Mouse (Mus musculus): ENCODE measurements at regions not wholly inside any gene's neighbourhood (a gene's known extent, or its start where the extent isn't known, plus 50 kb on each side); places are given as distances from the start of the nearest gene placed in this dataset.
A peak's percentile ranks its signal among the peaks of the same experiment; 100 is the strongest.
"Not testable (repeated sequence)": the region's sequence is repeated elsewhere in the genome, so short reads cannot be mapped to it uniquely, and the experiment has no call there.

DNA sequence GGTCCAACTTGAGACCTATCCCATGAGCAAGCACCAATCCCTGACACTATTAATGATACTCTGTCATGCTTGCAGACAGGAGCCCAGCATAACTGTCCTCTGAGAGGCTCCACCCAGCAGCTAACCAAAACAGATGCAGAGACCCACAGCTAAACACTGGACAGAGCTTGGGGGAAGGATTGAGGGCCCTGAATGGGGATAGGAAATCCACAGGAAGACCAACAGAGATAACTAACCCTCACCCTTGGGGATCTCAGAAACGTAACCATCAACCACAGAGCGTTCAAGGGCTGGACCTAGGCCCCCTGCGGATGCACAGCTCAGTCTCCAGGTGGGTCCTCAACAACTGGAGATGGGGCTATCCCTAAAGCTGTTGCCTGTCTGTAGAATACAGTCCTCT, 93.7 kb downstream of the Cd24a start:
- intact Hi-C loops (cut with DNase I) = no loop called here
- DNase-seq = no peak

DNA sequence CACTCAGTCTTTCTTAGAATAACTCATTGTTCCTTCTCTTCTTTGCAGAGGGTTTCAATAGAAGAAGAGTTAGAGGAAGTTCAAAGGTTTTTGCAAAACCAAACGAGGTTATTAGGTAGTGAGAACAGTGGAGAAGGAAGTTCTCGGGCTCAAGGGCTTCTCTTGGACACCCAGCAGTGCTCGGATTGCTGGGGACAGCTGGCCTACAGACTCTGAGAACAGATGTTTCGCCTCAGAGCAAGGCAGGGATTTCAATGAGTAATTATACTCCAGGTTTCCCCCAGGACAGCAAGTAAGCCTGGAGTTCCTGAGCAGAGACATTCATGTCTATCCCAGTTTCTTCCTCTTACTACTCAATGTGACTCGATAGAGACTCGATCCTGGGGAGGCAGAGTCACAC, 94.4 kb downstream of the Cd24a start:
- DNase-seq = no peak
- intact Hi-C loops (cut with DNase I) = no loop called here

DNA sequence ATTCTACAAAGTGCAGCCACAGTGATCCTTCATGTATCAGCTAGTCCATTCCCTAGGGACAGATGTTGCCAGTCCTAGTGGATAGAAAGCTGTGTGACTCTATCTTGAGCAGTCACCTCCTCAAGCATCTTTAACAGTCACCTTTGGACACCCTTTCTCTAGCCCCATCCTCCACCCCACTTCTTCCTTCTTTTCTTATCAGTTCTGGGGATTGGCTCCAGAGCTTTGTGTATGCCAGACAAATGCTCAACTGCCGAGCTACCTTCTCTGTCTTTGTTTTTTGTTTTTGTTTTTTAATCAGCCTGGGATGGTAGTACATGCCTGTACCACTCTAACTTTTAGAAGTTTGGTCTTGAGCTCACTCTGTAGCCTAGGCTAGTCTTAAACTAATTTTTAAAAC, 96.7 kb downstream of the Cd24a start:
- no peak for DNase-seq
- intact Hi-C loops (cut with DNase I) = no loop called here

DNA sequence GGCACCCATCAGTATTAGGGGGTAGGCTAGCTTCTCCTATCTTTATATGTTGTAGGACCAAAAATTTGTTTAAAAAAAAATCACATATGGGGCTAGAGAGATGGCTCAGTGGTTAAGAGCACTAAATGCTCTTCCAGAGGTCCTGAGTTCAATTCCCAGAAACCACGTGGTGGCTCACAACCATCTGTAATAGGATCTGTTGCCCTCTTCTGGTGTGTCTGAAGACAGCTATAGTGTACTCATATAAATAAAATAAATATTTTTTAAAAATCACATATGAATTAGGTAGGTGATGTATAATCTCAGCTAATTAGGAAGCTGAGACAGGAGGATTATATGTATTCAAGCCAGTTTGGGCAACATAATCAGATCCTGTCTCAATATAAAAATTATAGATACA, 97.4 kb downstream of the Cd24a start:
- intact Hi-C loops (cut with DNase I) = not testable (repeated sequence)

DNA sequence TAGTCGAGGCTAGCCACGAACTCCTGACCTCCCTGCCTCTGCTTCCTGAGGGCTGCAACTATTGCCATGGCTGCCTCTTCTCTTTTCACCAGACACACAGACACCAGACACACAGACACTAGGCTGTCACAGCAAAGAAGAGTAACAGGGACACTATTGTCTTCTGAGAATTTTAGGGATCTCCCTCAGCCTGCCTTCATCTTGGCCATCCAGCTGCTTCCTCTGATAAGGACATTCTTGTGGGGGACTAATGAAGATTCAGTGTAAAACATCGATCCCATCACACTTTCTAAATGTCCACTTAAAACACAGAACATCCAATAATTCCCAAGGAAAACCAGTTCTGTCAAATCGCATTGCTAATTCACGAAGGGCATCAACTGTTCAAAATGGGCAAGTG, 98.2 kb downstream of the Cd24a start:
- DNase-seq = no peak
- intact Hi-C loops (cut with DNase I) = no loop called here

More for the DNA sequence above, 97.4 kb downstream of the Cd24a start:
- DNase-seq = not testable (repeated sequence)

DNA sequence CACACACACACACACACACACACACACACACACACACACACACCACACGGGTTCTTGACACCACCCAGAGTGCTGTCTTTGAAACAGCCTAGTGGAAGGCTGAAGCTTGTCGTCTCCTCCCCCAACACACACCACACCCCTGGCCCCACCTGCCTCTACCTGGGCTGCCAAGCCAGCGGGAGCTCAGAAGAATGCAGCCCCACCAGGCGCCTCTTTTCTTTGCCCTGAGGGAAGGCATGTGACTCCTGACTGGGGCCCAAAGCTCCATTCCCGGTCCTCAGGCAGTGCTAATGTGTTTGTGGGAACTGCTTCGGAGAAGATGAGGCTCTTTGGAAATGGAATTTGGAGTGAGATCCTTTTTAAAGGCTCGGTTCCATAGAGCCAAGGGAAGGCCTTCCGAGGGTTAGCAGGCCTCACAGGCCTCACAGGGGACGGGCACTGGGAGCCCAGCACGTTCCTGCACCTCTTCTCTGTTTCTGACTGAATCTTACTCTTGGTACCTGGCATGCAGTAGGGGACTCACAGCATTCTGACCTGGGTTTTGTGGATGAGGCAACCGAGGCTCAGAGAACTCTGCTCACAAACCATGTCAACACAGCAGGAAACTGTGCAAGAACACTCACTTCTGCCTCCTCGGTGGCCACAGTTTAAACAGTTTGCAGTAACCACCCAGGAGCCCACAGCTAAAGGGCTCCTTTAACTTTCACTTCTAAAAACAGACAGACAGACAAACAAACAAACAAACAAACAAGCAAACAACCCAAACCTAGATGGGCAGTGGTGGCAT, 106.4 kb downstream of the Cd24a start:
- intact Hi-C loops (cut with DNase I) = no loop called here
- DNase-seq = no peak

DNA sequence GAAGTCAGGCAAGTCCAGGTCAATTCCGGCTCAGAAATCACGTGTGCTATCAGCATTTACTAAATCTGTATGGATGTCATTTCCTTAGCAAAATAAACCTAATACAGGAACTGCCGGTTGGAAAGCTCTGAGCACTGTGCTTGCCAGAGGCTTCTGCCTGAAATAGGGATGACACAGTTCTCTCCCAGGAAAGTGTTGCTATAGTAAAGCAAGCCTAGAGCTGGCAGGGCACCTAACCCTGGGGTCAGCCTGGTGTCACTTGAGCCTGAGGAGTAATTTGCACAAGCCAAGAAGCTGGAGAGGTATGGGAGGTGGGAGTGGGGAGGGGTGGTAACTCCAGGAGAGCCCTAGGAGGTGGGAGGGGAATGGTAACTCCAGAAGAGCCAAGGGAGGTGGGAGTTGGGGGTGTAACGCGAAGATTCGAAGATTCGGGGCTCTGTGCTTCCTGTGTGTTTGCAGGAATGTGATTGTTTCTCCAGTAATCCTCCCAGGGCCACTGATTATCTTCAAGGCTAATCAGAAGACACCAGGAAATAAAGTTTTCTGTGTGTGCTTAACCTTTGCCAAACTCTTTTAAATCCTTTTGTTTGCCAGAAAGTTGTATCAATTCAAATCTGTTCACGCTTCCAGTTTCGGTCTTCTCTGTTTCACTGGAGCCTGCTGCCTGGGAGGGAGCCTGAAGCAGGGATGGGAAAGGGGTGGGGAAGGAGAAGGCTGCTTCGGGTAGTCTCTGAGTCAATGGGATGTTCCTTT, 111.3 kb downstream of the Cd24a start:
- DNase-seq = no peak
- intact Hi-C loops (cut with DNase I) = no loop called here

DNA sequence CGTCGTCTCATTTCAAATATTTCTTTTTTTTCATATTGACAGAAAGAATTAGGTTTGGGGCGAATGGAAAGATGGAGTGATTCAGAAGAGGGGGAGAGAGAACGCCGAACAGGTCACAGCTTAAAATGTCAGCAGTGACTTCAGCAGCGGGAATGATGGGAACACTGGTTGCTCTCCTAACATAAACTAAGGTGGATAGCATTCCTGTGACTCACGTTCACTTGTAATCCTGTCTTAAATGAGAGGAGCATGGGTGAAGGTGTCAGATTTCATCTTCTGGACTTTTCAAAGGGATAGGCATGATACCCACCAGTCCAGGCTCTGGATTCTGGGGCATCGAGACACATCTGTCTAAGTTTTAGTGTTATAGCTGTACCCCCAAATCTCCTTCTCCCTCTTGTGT, 111.8 kb downstream of the Cd24a start:
- intact Hi-C loops (cut with DNase I) = no loop called here
- no peak for DNase-seq

DNA sequence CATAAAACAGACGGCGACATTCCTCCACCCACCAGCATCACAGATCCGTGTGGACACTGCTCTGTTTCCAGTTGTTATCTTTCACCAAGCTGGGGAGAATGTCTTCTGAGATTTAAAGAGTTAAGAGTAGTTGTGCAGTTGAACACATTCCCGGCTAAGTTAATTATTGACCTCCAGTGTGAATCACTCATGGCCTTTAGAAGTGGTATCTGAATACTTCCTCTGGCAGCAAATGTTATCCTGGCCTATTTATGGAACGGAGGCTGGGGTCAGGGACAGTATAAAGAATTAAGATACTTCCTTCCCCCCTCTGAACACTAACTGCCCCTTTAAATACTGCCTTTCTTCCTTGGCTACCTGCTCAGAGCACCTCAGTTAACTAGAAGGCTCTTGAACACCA, 115.9 kb downstream of the Cd24a start:
- no peak for DNase-seq
- intact Hi-C loops (cut with DNase I) = no loop called here

DNA sequence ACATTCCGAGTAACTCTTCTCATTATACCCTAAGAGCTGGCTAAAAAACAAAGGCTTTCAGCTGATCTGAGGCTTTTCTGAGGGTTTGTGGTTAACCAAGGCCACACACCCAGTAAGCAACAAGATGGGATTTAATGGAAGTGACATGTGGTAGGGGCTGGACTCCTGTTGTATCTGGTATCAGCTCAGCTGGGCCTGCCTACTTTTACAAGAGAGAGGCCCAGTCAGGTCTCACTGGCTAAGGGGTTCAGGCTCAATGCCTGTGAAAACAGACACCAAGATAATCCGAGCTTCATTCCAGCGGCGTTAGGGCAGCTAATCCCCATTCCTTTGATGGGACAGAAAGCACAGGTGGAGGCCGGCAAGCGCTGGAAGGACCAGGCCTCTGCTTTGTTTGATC, 116.4 kb downstream of the Cd24a start:
- intact Hi-C loops (cut with DNase I) = no loop called here
- no peak for DNase-seq

DNA sequence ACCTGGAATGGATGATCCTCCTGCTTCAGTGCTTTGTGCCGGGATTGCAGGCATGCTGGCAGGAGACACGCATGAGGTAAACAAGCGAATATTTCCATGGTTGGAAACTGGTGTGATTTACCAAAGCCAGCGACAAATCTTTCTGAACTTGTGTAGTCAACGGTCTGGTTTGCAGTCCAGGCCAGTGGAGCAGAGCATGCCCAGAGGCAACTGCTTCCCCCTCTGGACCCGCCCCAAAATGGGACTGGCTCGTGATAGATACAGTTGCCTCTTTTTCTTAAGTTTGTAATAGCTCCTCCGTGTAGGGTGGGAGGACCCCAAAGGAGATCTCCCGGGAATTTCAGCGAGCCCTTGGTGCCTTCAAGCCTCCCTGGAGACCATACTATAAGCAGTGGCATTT, 117.4 kb downstream of the Cd24a start:
- no peak for DNase-seq
- intact Hi-C loops (cut with DNase I) = no loop called here

DNA sequence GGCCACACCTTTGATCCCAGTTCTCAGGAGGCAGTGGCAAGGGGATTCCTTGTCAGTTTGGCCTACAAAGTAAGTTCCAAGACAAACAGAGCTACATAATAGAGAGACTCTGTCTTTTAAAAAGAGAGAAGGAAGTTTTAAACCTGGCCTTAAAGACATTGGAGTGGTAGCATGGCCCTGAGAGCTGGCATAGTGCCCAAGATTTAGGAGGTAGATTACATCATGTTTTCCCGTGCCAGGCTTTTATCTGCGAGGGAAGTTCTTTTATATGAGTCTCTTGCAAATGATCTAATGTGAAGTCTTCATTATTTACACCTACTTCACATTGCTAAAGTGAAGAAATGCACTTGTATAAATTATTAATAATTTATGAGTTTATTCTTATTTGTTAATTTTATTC, 119.8 kb downstream of the Cd24a start:
- DNase-seq = no peak
- intact Hi-C loops (cut with DNase I) = no loop called here

DNA sequence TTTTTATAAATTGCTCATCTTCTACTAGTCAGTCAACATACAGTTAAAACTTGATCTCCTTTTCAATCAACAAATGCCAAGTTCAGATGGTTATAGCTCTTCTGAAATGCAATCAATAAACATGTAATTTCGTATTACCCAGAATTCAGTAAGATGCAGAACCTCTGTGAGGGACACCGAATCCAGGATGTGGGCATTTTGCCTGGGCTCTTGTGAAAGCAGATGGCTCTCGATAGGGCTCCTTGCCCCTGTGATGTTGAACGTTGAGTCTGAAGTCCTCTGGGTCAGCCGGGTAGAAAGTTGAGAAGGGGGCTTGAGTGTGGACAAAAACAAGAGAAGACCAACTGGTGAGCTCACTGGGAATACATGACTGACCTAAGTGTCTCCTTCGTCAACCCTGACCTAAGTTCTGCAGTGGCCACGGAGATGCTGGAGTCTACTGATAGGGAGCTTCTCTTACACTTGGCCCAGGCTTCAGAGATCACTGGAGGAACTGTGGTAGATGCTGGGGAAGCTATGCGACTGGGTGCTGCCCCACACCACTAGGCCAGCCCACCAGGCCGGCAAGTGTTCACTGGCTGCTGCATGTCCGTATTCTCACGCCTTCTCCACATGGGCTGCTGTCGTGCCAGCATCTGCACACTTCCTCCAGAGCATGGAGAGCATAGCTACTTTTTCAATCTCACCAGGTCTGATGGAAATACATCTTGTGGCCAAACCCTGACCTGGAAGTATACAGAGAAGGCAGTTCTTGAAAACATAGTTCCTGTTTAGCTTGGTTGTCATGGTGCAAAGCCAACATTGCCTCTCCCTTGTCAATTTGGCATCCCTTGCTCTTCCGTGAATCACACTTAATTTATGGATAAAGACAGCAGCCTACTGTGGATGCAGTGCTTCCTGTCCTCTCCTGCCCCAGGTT, 122.5 kb downstream of the Cd24a start:
- intact Hi-C loops (cut with DNase I) = no loop called here
- DNase-seq = peak; percentile 12

DNA sequence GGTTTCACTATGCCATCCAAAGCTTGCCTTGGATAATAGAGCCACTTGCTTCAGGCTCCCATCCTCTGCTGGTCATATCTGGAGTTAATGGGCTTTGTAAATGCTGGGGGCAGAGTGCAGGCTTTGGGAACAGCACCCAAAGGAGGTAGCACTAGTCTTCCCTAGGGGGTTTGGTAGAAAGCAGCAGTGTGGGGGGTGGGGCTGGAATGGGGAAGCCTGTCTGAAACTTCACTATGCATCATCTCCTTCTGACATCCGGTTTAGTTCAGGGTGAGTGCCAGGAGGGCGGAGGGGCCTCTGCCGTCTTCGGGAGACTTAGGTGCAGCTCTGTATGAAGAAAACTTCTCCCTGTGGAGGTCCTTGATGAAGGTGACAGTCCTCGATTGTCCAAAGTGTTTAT, 124.8 kb downstream of the Cd24a start:
- intact Hi-C loops (cut with DNase I) = no loop called here
- no peak for DNase-seq

DNA sequence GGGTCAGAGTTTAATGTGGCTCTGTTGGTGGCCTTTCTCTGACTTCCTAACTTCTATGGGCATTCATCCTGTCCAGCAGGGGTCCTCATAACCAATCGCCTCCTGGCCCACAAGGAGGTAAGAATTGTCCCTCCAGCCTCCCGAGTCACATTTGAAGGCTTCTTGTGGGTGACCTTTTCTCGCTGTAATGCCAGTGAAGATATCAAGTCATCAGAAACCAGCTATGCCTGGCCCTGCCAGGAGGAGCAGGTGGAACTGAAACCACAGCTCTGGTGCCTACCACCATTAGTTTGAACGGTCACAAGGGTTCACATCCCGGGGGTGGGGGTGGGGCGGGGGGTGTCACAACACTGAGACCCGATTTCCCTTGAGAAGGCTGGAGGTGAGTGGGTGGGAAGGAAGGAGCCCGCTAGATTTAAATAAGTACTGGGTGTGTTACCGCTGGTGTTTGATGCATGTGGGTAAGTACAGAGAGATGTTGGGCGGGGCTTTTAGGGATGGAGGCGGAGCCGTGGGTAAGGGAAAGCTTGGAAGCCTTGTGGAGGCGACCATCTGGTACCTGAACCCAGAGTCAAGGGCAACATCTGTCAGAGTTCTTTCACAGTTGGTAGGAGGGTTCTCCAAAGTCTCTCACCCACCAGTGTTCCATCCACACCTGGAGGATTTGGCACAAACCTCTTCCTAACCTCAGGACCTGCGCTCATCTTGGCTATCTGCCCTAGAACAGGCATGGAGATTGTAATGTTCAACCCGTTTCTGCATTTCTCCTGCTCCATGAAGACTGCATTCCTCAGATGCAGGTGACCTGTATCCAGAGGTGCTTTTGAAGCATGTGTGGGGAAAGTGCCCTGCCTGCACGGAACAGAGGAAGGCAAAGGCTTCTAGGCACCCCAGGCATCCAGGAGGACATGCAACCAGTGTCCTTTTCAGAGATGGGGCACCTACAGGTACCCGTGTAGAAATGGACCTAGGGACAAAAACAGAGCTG, 128.2 kb downstream of the Cd24a start:
- intact Hi-C loops (cut with DNase I) = no loop called here
- no peak for DNase-seq

DNA sequence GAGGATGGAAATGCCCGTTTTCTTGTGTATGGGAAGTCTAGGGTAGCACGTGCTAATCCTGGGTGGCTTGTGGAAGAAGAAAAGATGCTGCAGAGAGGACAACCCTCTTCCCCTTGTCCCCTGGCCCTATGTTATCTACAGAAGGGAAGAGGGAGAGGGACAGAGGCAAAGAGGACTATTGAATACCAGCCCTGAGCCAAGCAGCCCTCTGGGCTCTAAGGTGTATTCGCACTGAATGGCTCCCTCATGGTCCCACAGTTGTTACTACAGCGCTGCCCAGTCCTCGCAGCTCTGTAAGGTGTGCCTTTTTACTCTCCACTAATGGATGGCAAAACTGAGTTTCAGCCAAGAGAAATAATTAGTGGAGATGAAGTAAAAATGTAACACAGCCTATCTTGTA, 128.9 kb downstream of the Cd24a start:
- intact Hi-C loops (cut with DNase I) = no loop called here
- no peak for DNase-seq

DNA sequence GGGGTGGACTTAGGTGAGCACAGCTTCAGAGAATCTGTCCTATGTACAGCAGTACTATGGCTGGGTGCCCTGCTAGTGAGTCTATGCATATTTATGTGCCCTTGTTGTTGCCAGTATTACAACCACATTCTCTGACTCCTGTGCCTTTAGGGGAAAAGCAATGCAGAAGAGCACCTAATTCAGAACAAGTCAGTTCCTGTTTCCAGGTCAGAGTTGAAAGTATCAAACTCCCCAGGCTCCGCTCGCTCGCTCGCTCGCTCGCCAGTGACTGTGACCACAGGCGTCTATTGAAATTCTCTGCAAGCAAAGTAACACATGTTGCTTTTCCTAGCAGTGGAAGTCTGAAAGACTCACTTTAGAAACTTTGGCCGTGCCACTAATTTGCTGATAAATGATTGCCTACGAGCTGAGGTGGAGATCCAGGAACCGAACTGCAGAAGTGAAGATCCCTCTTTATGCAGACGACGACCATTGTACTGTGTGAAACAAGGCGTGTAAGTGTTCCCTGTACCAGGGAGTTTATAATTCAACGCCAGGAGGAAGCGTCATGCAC, 129.8 kb downstream of the Cd24a start:
- intact Hi-C loops (cut with DNase I) = no loop called here

DNA sequence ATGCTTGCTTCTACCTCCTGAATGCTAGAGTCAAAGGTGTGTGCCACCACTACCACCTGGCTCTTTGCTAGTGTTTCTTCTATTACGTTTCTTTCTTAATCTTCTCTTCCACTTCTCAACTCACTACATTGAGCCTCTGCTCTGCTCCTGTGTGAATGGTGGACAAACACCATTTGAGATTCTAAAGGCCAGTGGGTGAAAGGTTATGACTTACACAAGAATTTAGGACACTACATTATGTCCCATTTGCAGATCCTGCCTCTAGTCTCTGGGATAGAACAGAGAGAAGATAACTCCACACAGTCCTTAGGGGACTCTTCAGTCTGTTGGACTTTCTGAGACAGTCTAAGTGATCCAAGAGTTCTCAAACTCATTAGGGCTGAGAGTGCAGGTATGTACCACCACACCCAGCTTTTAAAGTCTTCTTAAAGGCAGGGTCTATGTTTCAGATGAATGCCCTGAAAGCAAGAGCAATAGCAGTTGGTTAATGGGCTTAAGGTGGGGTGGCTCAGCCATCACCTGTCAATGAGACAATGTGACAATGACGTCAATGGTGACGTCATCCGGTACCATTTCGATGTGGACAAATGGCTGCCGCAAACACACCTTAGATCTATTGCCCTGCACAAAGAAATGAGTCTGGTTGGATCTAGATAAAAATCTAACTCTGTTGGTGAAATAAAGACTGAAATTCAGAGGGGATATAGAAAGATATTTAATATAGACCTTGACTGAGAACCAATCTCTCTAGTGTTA, 131.4 kb downstream of the Cd24a start:
- DNase-seq = no peak
- intact Hi-C loops (cut with DNase I) = no loop called here

More for the DNA sequence above, 129.8 kb downstream of the Cd24a start:
- no peak for DNase-seq

Data from left cerebral cortex, postnatal 4 days (tissue).